Mouse (Mus musculus): Measurements from ENCODE around the gene Klhl24. TPM values are rescaled to one million over a fixed set of nuclear protein-coding genes. Genes with fewer than 3 reads are reported as not detected.
"Not testable (repeated sequence)": the region's sequence is repeated elsewhere in the genome, so short reads cannot be mapped to it uniquely, and the experiment has no call there.

Gene Klhl24
- polyA plus RNA-seq, 1 experiment from 2014 or later: 9.8 TPM

DNA sequence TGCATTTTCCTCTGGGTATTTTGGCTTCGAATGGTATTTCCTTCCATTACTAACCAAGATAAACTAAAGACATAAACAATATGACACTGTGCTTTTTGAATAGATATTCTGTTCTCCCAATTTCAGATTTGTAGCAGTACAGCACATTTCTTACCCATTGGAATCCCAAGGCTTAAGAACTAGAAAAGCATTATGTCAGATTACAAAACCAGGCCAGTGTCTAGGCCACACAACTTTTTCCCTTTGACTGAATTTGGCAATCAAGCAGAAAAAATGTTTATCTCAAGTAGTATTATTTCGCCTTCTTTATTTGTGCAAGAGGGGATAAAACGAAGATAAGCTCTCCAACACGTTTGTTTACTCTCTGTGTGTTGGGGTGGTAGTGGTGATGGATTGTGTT lies 18.7 kb downstream of the Klhl24 start:
- H3K27me3 ChIP-seq (replicated peaks; ENCODE audit: control insufficient read depth, insufficient read depth, low read length): no peaks in the 10 kb centered on the region
- peaks cover 2% of the 10 kb centered on the region; the same call in 1 of the 2 replicates for H3K36me3 ChIP-seq (ENCODE audit: control insufficient read depth, insufficient read depth, low read length)
- no peak for ATAC-seq (replicated peaks; ENCODE audit: low FRiP score)
- no peak for DNase-seq (ENCODE audit: low spot score)
- no peaks in the 10 kb centered on the region for H3K4me1 ChIP-seq (replicated peaks; ENCODE audit: control insufficient read depth, insufficient read depth, low read length)
- no peak overlapping the region for H3K4me3 ChIP-seq (ENCODE audit: low read depth, low read length)
- no peaks in the 10 kb centered on the region for H3K9me3 ChIP-seq (ENCODE audit: control insufficient read depth, low read length)
- 76% methylated on average over 4 of the region's 4 CpGs for whole genome bisulfite sequencing
- H3K27ac ChIP-seq (ENCODE audit: low read depth, low read length): no peak overlapping the region
- H3K9ac ChIP-seq (ENCODE audit: low read depth, low read length): no peak overlapping the region
- no peak overlapping the region for H3K4me2 ChIP-seq

DNA sequence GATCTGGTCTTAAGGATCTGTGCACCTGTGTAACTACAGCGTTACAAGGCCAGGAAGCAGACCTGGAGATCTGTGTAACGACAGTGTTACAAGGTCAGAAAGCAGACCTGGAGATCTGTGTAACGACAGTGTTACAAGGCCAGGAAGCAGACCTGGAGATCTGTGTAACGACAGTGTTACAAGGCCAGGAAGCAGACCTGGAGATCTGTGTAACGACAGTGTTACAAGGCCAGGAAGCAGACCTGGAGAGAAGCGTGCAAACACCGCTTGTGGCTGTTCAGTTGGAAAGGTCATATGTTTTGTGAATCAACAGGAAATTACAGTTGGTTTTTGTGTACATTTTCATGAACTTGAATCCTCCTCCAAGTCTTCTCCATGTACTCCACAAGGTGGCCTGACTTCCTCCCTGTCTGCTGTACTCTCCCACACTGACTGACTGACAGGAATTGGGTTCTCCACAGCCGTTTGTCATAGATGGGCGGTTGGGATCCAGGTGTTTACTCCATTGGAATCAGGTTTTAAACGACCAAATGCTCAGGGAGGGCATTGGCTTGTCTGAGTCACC lies 29.1 kb downstream of the Klhl24 start:
- H3K9ac ChIP-seq (ENCODE audit: low read depth, low read length); H3K27me3 ChIP-seq (replicated peaks; ENCODE audit: control insufficient read depth, insufficient read depth, low read length); H3K27ac ChIP-seq (ENCODE audit: low read depth, low read length); H3K4me1 ChIP-seq (replicated peaks; ENCODE audit: control insufficient read depth, insufficient read depth, low read length); ATAC-seq (replicated peaks; ENCODE audit: low FRiP score); H3K9me3 ChIP-seq (ENCODE audit: control insufficient read depth, low read length); H3K4me3 ChIP-seq (ENCODE audit: low read depth, low read length); H3K4me2 ChIP-seq; H3K36me3 ChIP-seq (ENCODE audit: control insufficient read depth, insufficient read depth, low read length); DNase-seq (ENCODE audit: low spot score): not testable (repeated sequence)
- 72% methylated on average over 10 of the region's 10 CpGs for WGBS

DNA sequence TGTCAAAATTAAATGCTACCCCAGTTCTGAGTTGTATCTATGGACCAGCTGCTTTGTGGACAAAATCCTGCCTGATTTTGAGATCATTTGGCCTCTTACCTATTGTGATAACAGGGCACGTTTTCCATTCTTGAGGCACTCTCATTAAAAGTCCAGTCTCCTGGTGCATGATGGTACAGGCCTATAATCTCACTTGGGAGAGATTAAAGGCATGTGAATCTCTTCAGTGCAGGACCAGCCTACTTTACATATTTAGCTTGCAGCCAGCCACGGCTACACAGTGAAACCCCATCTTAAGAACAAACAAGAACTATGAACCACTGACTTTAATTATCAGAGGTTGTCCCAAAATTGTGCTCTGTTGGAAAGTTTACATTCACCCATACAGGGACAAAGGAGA lies 33.1 kb downstream of the Klhl24 start:
- ATAC-seq (replicated peaks; ENCODE audit: low FRiP score) (no peak), DNase-seq (ENCODE audit: low spot score) (no peak)
- 61% methylated on average over 2 of the region's 2 CpGs for WGBS
- Histone ChIP-seq H3K36me3 (ENCODE audit: control insufficient read depth, insufficient read depth, low read length) (no peaks in the 10 kb centered on the region), H3K27ac (ENCODE audit: low read depth, low read length) (no peak overlapping the region), H3K9me3 (ENCODE audit: control insufficient read depth, low read length) (no peaks in the 10 kb centered on the region), H3K27me3 (replicated peaks; ENCODE audit: control insufficient read depth, insufficient read depth, low read length) (no peaks in the 10 kb centered on the region), H3K4me3 (ENCODE audit: low read depth, low read length) (no peak overlapping the region), H3K4me1 (replicated peaks; ENCODE audit: control insufficient read depth, insufficient read depth, low read length) (no peaks in the 10 kb centered on the region), H3K4me2 (no peak overlapping the region), H3K9ac (ENCODE audit: low read depth, low read length) (no peak overlapping the region)

DNA sequence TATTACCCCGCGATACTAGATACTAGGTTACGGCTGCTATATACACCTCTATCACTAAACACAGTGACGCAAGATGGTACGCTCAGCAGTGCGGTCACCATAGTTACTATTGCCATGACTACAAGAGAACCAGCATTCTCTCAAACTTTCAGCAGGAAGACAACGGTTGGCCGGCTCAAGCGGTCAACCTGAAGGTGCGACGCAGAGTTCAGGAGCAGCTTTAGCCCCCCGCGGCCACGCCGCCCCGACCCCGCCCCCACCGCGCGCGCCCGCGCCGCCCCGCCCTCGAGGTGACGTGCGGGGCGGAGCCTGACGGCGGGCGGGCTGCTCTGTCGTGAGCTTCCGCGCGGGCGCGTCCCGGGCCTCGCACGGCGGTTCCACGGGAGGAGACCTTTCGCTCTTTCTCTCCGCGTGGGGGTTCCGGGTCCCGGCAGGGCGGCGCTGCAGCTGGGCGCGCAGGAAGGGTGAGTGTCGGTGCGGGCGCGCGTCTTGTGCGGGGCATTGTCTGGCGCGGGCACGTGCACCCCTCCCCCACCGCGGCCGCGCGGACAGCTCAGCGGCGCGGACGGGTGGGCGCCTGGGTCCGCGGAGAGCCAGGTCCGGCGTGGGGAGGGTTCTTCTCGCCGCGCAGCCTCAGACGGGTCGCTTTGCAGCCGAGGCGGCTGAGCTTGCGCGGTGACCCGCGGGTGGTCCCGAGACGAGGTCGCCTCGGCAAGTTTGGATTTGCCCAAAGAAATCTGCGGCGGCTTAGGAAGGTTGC lies 43.6 kb downstream of the Klhl24 start, which contains the start of gene Yeats2:
Gene Yeats2, plus strand, starts transcription at position 292 of the 760 bp plus-strand sequence.
- Histone ChIP-seq H3K4me3 (ENCODE audit: low read depth, low read length) (peak within 1 kb of the TSS; percentile 78), H3K9me3 (ENCODE audit: control insufficient read depth, low read length) (no peaks in the 10 kb centered on the region), H3K4me1 (replicated peaks; ENCODE audit: control insufficient read depth, insufficient read depth, low read length) (peaks cover 12% of the 10 kb centered on the region; the same call in 1 of the 2 replicates), H3K4me2 (peak within 1 kb of the TSS; percentile 75), H3K9ac (ENCODE audit: low read depth, low read length) (peak within 1 kb of the TSS; percentile 77), H3K36me3 (ENCODE audit: control insufficient read depth, insufficient read depth, low read length) (peaks cover 7% of the 10 kb centered on the region), H3K27ac (ENCODE audit: low read depth, low read length) (peak within 1 kb of the TSS; percentile 79), H3K27me3 (replicated peaks; ENCODE audit: control insufficient read depth, insufficient read depth, low read length) (no peaks in the 10 kb centered on the region)
- DNase-seq (ENCODE audit: low spot score) (peak; percentile 86), ATAC-seq (replicated peaks; ENCODE audit: low FRiP score) (peak; percentile 91)
- WGBS: under 1% methylated on average over 91 of the region's 92 CpGs

DNA sequence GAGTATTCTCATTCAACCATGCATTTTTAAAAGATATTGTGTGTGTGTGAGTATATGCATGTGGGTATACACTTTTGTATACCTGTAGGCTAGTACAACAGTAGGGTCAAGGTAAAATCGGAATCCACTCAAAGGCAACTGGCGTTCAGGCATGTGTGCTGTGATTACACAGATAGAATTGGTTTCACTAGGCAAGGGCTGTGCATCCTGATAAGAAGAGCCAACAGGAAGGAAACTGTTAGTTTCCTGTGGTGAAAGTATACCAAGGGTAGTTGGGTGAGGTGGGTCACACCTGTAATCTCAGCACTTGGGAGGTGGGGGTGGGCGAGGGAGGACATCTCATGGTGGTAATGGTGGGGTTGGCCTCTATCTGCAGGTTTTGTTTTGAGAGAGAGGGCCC lies 47.2 kb downstream of the Klhl24 start:
- H3K4me2 ChIP-seq: no peak overlapping the region
- WGBS: 62% methylated on average over 3 of the region's 3 CpGs
- H3K27me3 ChIP-seq (replicated peaks; ENCODE audit: control insufficient read depth, insufficient read depth, low read length): no peaks in the 10 kb centered on the region
- no peak overlapping the region for H3K4me3 ChIP-seq (ENCODE audit: low read depth, low read length)
- no peak for DNase-seq (ENCODE audit: low spot score)
- H3K36me3 ChIP-seq (ENCODE audit: control insufficient read depth, insufficient read depth, low read length): peaks cover 7% of the 10 kb centered on the region
- peaks cover 12% of the 10 kb centered on the region; the same call in 1 of the 2 replicates for H3K4me1 ChIP-seq (replicated peaks; ENCODE audit: control insufficient read depth, insufficient read depth, low read length)
- H3K27ac ChIP-seq (ENCODE audit: low read depth, low read length): no peak overlapping the region
- H3K9ac ChIP-seq (ENCODE audit: low read depth, low read length): no peak overlapping the region
- H3K9me3 ChIP-seq (ENCODE audit: control insufficient read depth, low read length): no peaks in the 10 kb centered on the region
- ATAC-seq (replicated peaks; ENCODE audit: low FRiP score): no peak

DNA sequence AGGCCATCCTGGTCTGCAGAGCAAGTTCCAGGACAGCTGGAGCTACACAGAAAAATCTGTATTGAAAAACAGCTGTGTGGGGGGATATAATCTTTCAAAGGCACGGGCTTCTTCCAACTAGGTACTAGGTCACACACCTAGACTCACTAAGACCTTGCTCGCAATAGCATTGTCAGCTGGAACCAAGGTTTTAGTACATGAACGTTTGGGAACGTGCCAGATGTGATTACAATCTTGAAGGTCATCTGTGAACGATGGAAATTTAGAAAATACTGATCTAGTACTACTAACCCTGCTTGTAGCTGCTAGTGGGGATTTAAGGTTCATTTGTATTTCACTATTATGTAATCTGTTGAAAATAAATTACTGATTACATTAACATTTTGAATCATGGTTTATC lies 54.6 kb downstream of the Klhl24 start:
- Histone ChIP-seq H3K9ac (ENCODE audit: low read depth, low read length) (no peak overlapping the region), H3K4me1 (replicated peaks; ENCODE audit: control insufficient read depth, insufficient read depth, low read length) (no peaks in the 10 kb centered on the region), H3K4me3 (ENCODE audit: low read depth, low read length) (no peak overlapping the region), H3K4me2 (no peak overlapping the region), H3K36me3 (ENCODE audit: control insufficient read depth, insufficient read depth, low read length) (peaks cover 14% of the 10 kb centered on the region; the same call in 1 of the 2 replicates), H3K27ac (ENCODE audit: low read depth, low read length) (no peak overlapping the region), H3K9me3 (ENCODE audit: control insufficient read depth, low read length) (no peaks in the 10 kb centered on the region), H3K27me3 (replicated peaks; ENCODE audit: control insufficient read depth, insufficient read depth, low read length) (no peaks in the 10 kb centered on the region)
- DNase-seq (ENCODE audit: low spot score) (no peak), ATAC-seq (replicated peaks; ENCODE audit: low FRiP score) (no peak)
- 80% methylated on average over 5 of the region's 5 CpGs for WGBS

DNA sequence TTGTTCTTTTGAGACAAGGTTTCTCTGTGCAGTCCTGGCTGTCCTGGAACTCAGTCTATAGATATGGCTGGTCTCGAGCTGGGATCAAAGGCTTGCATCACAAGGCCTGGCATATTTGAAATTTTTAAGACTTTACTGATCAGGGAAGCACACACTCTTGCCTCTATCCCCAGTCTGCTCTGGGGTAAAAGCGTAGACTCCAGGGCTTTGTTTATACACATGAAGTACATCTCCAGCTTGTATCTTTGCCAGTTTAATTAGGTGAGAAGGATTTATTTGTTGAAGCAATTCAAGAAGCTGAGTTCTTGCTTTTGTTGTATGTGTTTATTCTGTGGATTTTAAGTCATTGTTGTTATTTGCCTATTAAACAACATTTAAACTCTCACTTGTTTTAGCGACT lies 56.4 kb downstream of the Klhl24 start:
- H3K27me3 ChIP-seq (replicated peaks; ENCODE audit: control insufficient read depth, insufficient read depth, low read length): no peaks in the 10 kb centered on the region
- H3K27ac ChIP-seq (ENCODE audit: low read depth, low read length): no peak overlapping the region
- H3K36me3 ChIP-seq (ENCODE audit: control insufficient read depth, insufficient read depth, low read length): peaks cover 19% of the 10 kb centered on the region; the same call in 1 of the 2 replicates
- no peak overlapping the region for H3K4me2 ChIP-seq
- H3K4me1 ChIP-seq (replicated peaks; ENCODE audit: control insufficient read depth, insufficient read depth, low read length): no peaks in the 10 kb centered on the region
- ATAC-seq (replicated peaks; ENCODE audit: low FRiP score) (no peak), DNase-seq (ENCODE audit: low spot score) (no peak)
- no peak overlapping the region for H3K9ac ChIP-seq (ENCODE audit: low read depth, low read length)
- WGBS: 75% methylated on average over 3 of the region's 3 CpGs
- no peak overlapping the region for H3K4me3 ChIP-seq (ENCODE audit: low read depth, low read length)
- H3K9me3 ChIP-seq (ENCODE audit: control insufficient read depth, low read length): no peaks in the 10 kb centered on the region

DNA sequence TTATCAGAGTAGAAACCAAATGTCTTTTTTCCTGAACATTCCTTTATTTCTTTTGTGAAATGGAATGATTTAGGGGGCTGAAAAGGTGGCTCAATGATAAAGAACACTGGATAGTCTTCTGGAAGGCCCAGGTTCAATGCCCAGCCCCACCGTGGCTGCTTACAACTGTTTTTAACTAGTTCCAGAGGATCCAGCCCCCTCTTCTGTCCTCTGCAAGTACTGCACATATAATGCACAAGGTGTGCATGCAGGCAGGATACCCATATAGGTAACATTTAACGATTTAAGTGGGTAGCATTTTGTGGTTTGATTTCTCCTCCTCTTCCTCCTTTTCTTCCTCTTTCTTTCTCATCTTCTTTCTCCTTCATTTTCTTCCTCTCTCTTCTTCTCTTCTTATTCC lies 62.8 kb downstream of the Klhl24 start:
- Histone ChIP-seq H3K9me3 (ENCODE audit: control insufficient read depth, low read length) (no peaks in the 10 kb centered on the region), H3K4me3 (ENCODE audit: low read depth, low read length) (no peak overlapping the region), H3K9ac (ENCODE audit: low read depth, low read length) (no peak overlapping the region), H3K36me3 (ENCODE audit: control insufficient read depth, insufficient read depth, low read length) (peaks cover 39% of the 10 kb centered on the region), H3K4me2 (no peak overlapping the region), H3K27me3 (replicated peaks; ENCODE audit: control insufficient read depth, insufficient read depth, low read length) (no peaks in the 10 kb centered on the region), H3K4me1 (replicated peaks; ENCODE audit: control insufficient read depth, insufficient read depth, low read length) (no peaks in the 10 kb centered on the region), H3K27ac (ENCODE audit: low read depth, low read length) (no peak overlapping the region)
- no peak for DNase-seq (ENCODE audit: low spot score)
- WGBS: 74% methylated on average over 2 of the region's 2 CpGs
- no peak for ATAC-seq (replicated peaks; ENCODE audit: low FRiP score)

DNA sequence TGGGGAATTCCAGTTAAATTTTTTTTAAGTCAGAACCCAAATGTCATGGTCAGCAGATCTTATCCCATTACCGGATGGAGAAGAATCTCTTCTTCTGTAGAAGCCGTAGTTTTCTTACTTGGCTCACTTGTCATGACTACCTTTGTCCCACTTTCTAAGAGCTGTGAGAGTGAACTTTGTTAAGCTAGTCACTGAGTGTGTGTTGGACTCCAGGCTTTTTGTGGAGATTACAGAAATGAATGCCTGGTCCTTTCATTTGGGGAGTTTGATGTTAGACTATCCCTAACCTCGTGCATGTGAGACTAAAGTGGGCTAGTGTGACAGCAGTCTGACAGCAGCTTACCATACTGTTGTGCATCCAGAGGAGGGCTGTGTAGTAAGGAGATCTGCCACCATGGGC lies 71.7 kb downstream of the Klhl24 start:
- Histone ChIP-seq H3K4me2 (no peak overlapping the region), H3K36me3 (ENCODE audit: control insufficient read depth, insufficient read depth, low read length) (peaks cover 26% of the 10 kb centered on the region), H3K27ac (ENCODE audit: low read depth, low read length) (no peak overlapping the region), H3K9me3 (ENCODE audit: control insufficient read depth, low read length) (no peaks in the 10 kb centered on the region), H3K9ac (ENCODE audit: low read depth, low read length) (no peak overlapping the region), H3K4me1 (replicated peaks; ENCODE audit: control insufficient read depth, insufficient read depth, low read length) (peaks cover 6% of the 10 kb centered on the region; the same call in 1 of the 2 replicates), H3K4me3 (ENCODE audit: low read depth, low read length) (no peak overlapping the region), H3K27me3 (replicated peaks; ENCODE audit: control insufficient read depth, insufficient read depth, low read length) (no peaks in the 10 kb centered on the region)
- 90% methylated on average over 3 of the region's 3 CpGs for WGBS
- ATAC-seq (replicated peaks; ENCODE audit: low FRiP score): 0 out of 2 replicates have a peak, but pooled peaks have one; percentile 35
- no peak for DNase-seq (ENCODE audit: low spot score)

Measured in liver, embryonic 11.5 days (tissue).